Mouse (Mus musculus): ENCODE data around the gene Trank1. TPM values are rescaled to one million over a fixed set of nuclear protein-coding genes. Genes with fewer than 3 reads are reported as not detected.

Trank1 gene
- total RNA-seq (2023) = not detected

GRCm38 (mm10) chr9:111311031-111311842 is at the start of gene Trank1:
TSS of gene Trank1 (plus strand) at chr9:111311739.

GRCm38 (mm10) chr9:111271434-111272160 is 39.9 kb upstream of the Trank1 start, which contains the start of the genes Mlh1 and Epm2aip1:
TSS of gene Mlh1 (minus strand) at chr9:111271791.
TSS of gene Epm2aip1 (plus strand) at chr9:111271929.

DNA sequence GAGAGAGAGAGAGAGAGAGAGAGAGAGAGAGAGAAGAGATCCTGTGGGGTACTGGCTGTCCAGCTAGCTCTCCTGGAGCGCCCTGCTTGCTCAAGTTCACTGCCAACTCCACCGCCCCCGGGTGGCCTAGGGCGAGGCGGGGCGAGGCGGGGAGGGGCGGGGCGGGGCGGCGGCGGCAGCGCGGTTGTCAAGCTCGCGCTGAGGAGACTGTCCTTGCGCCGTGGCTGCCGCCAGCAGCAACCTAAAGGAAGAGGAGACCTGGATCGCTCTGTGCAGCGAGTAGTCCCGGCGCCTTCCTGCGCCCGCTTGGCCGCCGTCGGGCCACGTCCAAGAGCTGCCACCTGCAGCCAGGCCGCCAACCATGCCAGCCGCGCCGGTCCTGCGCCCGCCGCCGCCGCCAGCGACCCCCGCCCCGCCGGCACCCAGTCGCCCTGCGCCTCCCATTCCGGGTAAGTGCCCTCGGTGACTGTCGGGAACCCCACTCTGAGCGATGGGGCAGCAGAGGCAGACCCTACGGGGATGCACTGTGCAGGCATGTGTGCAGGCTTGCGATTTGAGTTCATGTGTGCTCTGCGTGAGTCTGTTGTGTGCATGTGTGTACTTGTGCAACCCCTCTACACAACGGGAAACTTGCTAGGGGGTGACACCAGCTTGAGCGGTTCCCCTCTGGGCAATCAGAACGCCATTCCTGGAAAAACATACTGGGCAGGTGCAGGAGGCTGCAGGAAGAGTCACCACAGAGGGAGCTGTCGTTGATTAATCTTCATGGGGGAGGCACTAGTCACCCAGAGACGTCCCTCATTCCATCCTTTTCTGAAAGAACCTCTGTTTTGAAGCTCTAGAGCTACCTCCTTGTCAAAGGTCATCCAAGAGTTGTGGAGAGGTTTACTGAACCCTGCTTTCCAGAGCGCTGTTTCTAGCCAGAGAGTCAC is 127.6 kb downstream of the Trank1 start, which contains the start of gene Dclk3:
TSS of gene Dclk3 (plus strand) at position 178 of the 932 bp plus-strand sequence.

Other genes with a start within 250 kb of the Trank1 start
- 10 to 100 TPM; 76.6 to 77.3 TPM for gene Lrrfip2, start 194.1 kb upstream of the Trank1 start, total RNA-seq (2023)
- gene Mlh1, start 39.9 kb upstream of the Trank1 start, total RNA-seq (2023) = 10 to 100 TPM; 15.9 to 18.0 TPM
- gene Epm2aip1, start 39.8 kb upstream of the Trank1 start, total RNA-seq (2023) = 10 to 100 TPM; 15.2 to 15.5 TPM
- gene Dclk3, start 127.3 kb downstream of the Trank1 start, total RNA-seq (2023) = not detected